Mouse (Mus musculus): ENCODE results near the gene Itga3. TPM values are rescaled to one million over a fixed set of nuclear protein-coding genes. Genes with fewer than 3 reads are reported as not detected.

Itga3 gene
- total and polyA plus RNA-seq, 2 experiments from 2014 or later = 7.4 to 23.5 TPM

GRCm38 (mm10) chr11:95004937-95005198, 71.7 kb downstream of the Itga3 start:
- WGBS = 46% methylated on average over 6 of the region's 6 CpGs
- H3K4me2 ChIP-seq (ENCODE audit: low read depth) = no peak overlapping the region
- no peak for ATAC-seq
- no peak for TF ChIP-seq CTCF (IDR thresholded peaks at IDR 0.05; ENCODE audit: low read depth)
- no peaks in the 10 kb centered on the region for H3K9me3 ChIP-seq (ENCODE audit: low read length)
- no peak overlapping the region for H3K9ac ChIP-seq
- no peak for DNase-seq
- no peaks in the 10 kb centered on the region for H3K27me3 ChIP-seq (ENCODE audit: insufficient read depth, low read length)
- peaks cover 20% of the 10 kb centered on the region for H3K4me1 ChIP-seq (ENCODE audit: insufficient read depth)
- H3K27ac ChIP-seq (ENCODE audit: low read depth, low read length) = no peak overlapping the region
- no peak overlapping the region for H3K4me3 ChIP-seq (ENCODE audit: low read depth, low read length)
- H3K36me3 ChIP-seq (ENCODE audit: insufficient read depth) = peaks cover 57% of the 10 kb centered on the region

- H3K27me3 ChIP-seq (ENCODE audit: insufficient read depth, low read length) = no peaks in the 10 kb centered on the region
- H3K27ac ChIP-seq (ENCODE audit: low read depth, low read length) = no peak overlapping the region
- 80% methylated on average over 12 of the region's 12 CpGs for WGBS
- H3K9ac ChIP-seq = no peak overlapping the region
- no peaks in the 10 kb centered on the region for H3K9me3 ChIP-seq (ENCODE audit: low read length)
- TF ChIP-seq CTCF (IDR thresholded peaks at IDR 0.05; ENCODE audit: low read depth) = no peak
- H3K36me3 ChIP-seq (ENCODE audit: insufficient read depth) = peaks cover 61% of the 10 kb centered on the region
- no peak overlapping the region for H3K4me3 ChIP-seq (ENCODE audit: low read depth, low read length)
- no peak for ATAC-seq
- no peak for DNase-seq
- H3K4me2 ChIP-seq (ENCODE audit: low read depth) = no peak overlapping the region
- H3K4me1 ChIP-seq (ENCODE audit: insufficient read depth) = peaks cover 20% of the 10 kb centered on the region
Observed at GRCm38 (mm10) chr11:95004136-95004936, 72.3 kb downstream of the Itga3 start.

- DNase-seq = no peak
- no peak for TF ChIP-seq CTCF (IDR thresholded peaks at IDR 0.05; ENCODE audit: low read depth)
- Histone ChIP-seq H3K9me3 (ENCODE audit: low read length) (no peaks in the 10 kb centered on the region), H3K4me1 (ENCODE audit: insufficient read depth) (peaks cover 13% of the 10 kb centered on the region), H3K27me3 (ENCODE audit: insufficient read depth, low read length) (no peaks in the 10 kb centered on the region), H3K4me2 (ENCODE audit: low read depth) (no peak overlapping the region), H3K4me3 (ENCODE audit: low read depth, low read length) (no peak overlapping the region), H3K9ac (no peak overlapping the region), H3K36me3 (ENCODE audit: insufficient read depth) (peaks cover 71% of the 10 kb centered on the region), H3K27ac (ENCODE audit: low read depth, low read length) (no peak overlapping the region)
- WGBS = 92% methylated on average over 8 of the region's 8 CpGs
- no peak for ATAC-seq
Observed at GRCm38 (mm10) chr11:95002705-95003104, 73.9 kb downstream of the Itga3 start.

- Histone ChIP-seq H3K27me3 (ENCODE audit: insufficient read depth, low read length) (no peaks in the 10 kb centered on the region), H3K9me3 (ENCODE audit: low read length) (no peaks in the 10 kb centered on the region), H3K4me3 (ENCODE audit: low read depth, low read length) (no peak overlapping the region), H3K9ac (no peak overlapping the region), H3K4me1 (ENCODE audit: insufficient read depth) (peaks cover 8% of the 10 kb centered on the region; the same call in 1 of the 2 replicates), H3K4me2 (ENCODE audit: low read depth) (no peak overlapping the region), H3K27ac (ENCODE audit: low read depth, low read length) (no peak overlapping the region), H3K36me3 (ENCODE audit: insufficient read depth) (peaks cover 81% of the 10 kb centered on the region)
- 87% methylated on average over 21 of the region's 21 CpGs for WGBS
- no peak for TF ChIP-seq CTCF (IDR thresholded peaks at IDR 0.05; ENCODE audit: low read depth)
- ATAC-seq (no peak), DNase-seq (no peak)
Observed at GRCm38 (mm10) chr11:95001584-95002347, 74.8 kb downstream of the Itga3 start.

GRCm38 (mm10) chr11:95001058-95001457, 75.5 kb downstream of the Itga3 start:
- peak overlapping the region; percentile 66 for H3K27ac ChIP-seq (ENCODE audit: low read depth, low read length)
- H3K27me3 ChIP-seq (ENCODE audit: insufficient read depth, low read length) = no peaks in the 10 kb centered on the region
- DNase-seq = peak; percentile 84
- peak; percentile 94 for TF ChIP-seq CTCF (IDR thresholded peaks at IDR 0.05; ENCODE audit: low read depth)
- no peak overlapping the region for H3K4me3 ChIP-seq (ENCODE audit: low read depth, low read length)
- peaks cover 85% of the 10 kb centered on the region for H3K36me3 ChIP-seq (ENCODE audit: insufficient read depth)
- H3K9me3 ChIP-seq (ENCODE audit: low read length) = no peaks in the 10 kb centered on the region
- H3K4me1 ChIP-seq (ENCODE audit: insufficient read depth) = 0 out of 2 replicates have a peak, but pooled peaks cover 1% of the 10 kb centered on the region
- WGBS = under 1% methylated on average over 8 of the region's 8 CpGs
- peak overlapping the region; percentile 3; the same call in 1 of the 2 replicates for H3K9ac ChIP-seq
- H3K4me2 ChIP-seq (ENCODE audit: low read depth) = no peak overlapping the region
- ATAC-seq = peak; percentile 67; the same call in 1 of the 2 replicates

- Histone ChIP-seq H3K4me1 (ENCODE audit: insufficient read depth) (peaks cover 1% of the 10 kb centered on the region), H3K4me2 (ENCODE audit: low read depth) (no peak overlapping the region), H3K4me3 (ENCODE audit: low read depth, low read length) (no peak overlapping the region), H3K27me3 (ENCODE audit: insufficient read depth, low read length) (no peaks in the 10 kb centered on the region), H3K27ac (ENCODE audit: low read depth, low read length) (peak overlapping the region; percentile 66), H3K9ac (peak overlapping the region; percentile 3; the same call in 1 of the 2 replicates), H3K9me3 (ENCODE audit: low read length) (no peaks in the 10 kb centered on the region), H3K36me3 (ENCODE audit: insufficient read depth) (peaks cover 81% of the 10 kb centered on the region)
- DNase-seq (no peak), ATAC-seq (no peak)
- 48% methylated on average over 4 of the region's 4 CpGs for WGBS
- no peak for TF ChIP-seq CTCF (IDR thresholded peaks at IDR 0.05; ENCODE audit: low read depth)
Observed at GRCm38 (mm10) chr11:95000548-95000947, 76.1 kb downstream of the Itga3 start.

GRCm38 (mm10) chr11:95000128-95000527, 76.5 kb downstream of the Itga3 start:
- H3K9me3 ChIP-seq (ENCODE audit: low read length) = no peaks in the 10 kb centered on the region
- 0 out of 2 replicates have a peak overlapping the region, but pooled peaks have one; percentile 66 for H3K27ac ChIP-seq (ENCODE audit: low read depth, low read length)
- H3K4me2 ChIP-seq (ENCODE audit: low read depth) = no peak overlapping the region
- DNase-seq (no peak), ATAC-seq (no peak)
- no peak overlapping the region for H3K9ac ChIP-seq
- no peak overlapping the region for H3K4me3 ChIP-seq (ENCODE audit: low read depth, low read length)
- 78% methylated on average over 8 of the region's 8 CpGs for WGBS
- H3K36me3 ChIP-seq (ENCODE audit: insufficient read depth) = peaks cover 77% of the 10 kb centered on the region
- H3K27me3 ChIP-seq (ENCODE audit: insufficient read depth, low read length) = no peaks in the 10 kb centered on the region
- H3K4me1 ChIP-seq (ENCODE audit: insufficient read depth) = peaks cover 5% of the 10 kb centered on the region
- no peak for TF ChIP-seq CTCF (IDR thresholded peaks at IDR 0.05; ENCODE audit: low read depth)
